Mouse (Mus musculus) testis, adult 2 months (tissue): ENCODE measurements around the gene Dnajc30.

ENCODE experiments used
- CTCF ChIP-seq: fragments of 200-500 bp; IDR thresholded peaks from 2 replicates; pipeline ENCODE4 v1.5.1; 2012; ENCODE audit warnings: low read depth, mild to moderate bottlenecking, inconsistent platforms, low read length, moderate library complexity; ENCODE audit not compliant: control insufficient read depth, insufficient read depth, insufficient replicate concordance
- POLR2A ChIP-seq: fragments of 200-500 bp; IDR thresholded peaks from 2 replicates; pipeline ENCODE4 v1.6.1; 2012; ENCODE audit warnings: low read depth, mild to moderate bottlenecking, inconsistent platforms, low read length, moderate library complexity; ENCODE audit not compliant: control insufficient read depth

- TF ChIP-seq CTCF (no peak), POLR2A (no peak)
Observed at GRCm38 (mm10) chr5:135072061-135072460, 8.1 kb downstream of the Dnajc30 start.
